Mouse (Mus musculus) megakaryocyte, embryonic 14.5 days (primary cell): ENCODE data around the gene Smpd2.

ENCODE experiments used
- FLI1 ChIP-seq: IDR thresholded peaks from 2 replicates; pipeline ENCODE4 v1.6.1; 2012; ENCODE audit warnings: low read length, inconsistent platforms, mixed read lengths
- GATA1 ChIP-seq: IDR thresholded peaks from 3 replicates; pipeline ENCODE4 v1.6.1; 2012; ENCODE audit warnings: mixed read lengths, low read length, inconsistent platforms, borderline replicate concordance

DNA sequence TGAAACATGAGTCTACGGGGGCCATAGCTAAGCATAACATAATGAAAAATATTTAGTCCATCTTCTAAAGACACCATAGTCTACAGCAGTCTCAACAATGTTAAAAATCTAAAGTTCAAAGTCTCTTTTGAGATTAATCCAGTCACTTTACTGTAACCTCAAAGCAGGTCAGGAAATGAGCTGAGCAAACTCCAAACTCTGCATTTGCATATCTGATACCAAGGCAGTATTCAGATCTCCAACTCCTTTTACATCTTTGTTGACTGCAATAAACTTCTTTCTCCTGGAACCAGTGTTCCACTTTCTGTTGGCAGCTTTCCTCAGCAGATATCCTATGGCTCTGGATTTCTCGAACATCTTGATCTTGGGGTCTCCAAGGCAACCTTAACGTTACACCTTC is 19.5 kb downstream of the Smpd2 start:
- no peak for TF ChIP-seq FLI1
- TF ChIP-seq GATA1: no peak
